Mouse (Mus musculus): ENCODE measurements at regions not wholly inside any gene's neighbourhood (a gene's known extent, or its start where the extent isn't known, plus 50 kb on each side); places are given as distances from the start of the nearest gene placed in this dataset.

GRCm38 (mm10) chr8:78154873-78155272 lies 58.2 kb upstream of the Ttc29 start:
- DNase-seq (ENCODE audit: low spot score), result no peak

- no peak for DNase-seq (ENCODE audit: low spot score)
Measured at GRCm38 (mm10) chr8:78162046-78162445, 51.1 kb upstream of the Ttc29 start.

GRCm38 (mm10) chr8:78162763-78163508 lies 50.2 kb upstream of the Ttc29 start:
- no peak for DNase-seq (ENCODE audit: low spot score)

All from testis, postnatal 10 days (tissue).